Mouse (Mus musculus): Measurements from ENCODE around the gene Rps15.

DNA sequence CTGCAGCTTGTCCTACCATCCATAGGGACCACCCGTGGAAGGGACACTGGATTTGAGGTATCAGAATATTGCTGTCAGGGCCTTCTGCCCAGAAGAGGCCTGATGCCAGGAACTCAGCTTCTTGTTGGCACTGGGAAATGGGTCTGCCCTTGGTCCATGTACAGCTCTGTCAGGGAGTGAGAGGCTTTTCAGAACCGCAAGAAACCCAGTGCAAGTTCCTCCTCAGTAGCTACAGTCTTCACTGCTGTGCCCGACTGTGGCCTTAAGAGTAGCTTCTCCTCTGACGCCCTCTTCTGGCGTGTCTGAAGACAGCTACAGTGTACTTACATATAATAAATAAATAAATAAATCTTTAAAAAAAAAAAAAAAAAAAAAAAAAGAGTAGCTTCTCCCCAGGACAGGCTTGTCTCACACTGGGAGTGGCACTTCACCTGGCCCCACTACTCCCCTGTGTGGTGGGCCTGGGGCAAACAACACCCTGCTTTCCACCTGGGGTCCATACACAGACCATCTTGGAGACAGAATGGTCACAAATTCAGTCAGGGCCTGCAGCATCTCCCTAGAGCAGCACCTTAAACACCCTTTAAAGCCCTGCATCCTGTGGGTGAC is 47.4 kb upstream of the Rps15 start:
- TF ChIP-seq ZC3H11A (IDR thresholded peaks at IDR 0.05; ENCODE audit: borderline replicate concordance, low read depth, low read length) (no peak), CHD2 (IDR thresholded peaks at IDR 0.05; ENCODE audit: low read depth, low read length) (no peak), HCFC1 (IDR thresholded peaks at IDR 0.05; ENCODE audit: borderline replicate concordance, insufficient read depth, low read length) (no peak)
